Mouse (Mus musculus) hindbrain, embryonic 13.5 days (tissue): Measurements from ENCODE around the gene Gstm7. TPM values are rescaled to one million over a fixed set of nuclear protein-coding genes. Genes with fewer than 3 reads are reported as not detected.
"Not testable (repeated sequence)": the region's sequence is repeated elsewhere in the genome, so short reads cannot be mapped to it uniquely, and the experiment has no call there.

Experiments used
- ATAC-seq: fragments of 200-750 bp; cut with Nextera tagmentation; 2 replicates; pipeline ENCODE4 v1.8.0; 2017; ENCODE audit warnings: moderate TSS enrichment; ENCODE audit not compliant: low FRiP score
- H3K27ac ChIP-seq: fragments of 300-500 bp; sonication (generic); 2 replicates; pipeline ENCODE4 v1.5.1; 2015; ENCODE audit warnings: inconsistent platforms, mild to moderate bottlenecking, moderate library complexity
- H3K27me3 ChIP-seq: fragments of 300-500 bp; sonication (generic); 2 replicates; pipeline ENCODE4 v1.6.1; 2015; ENCODE audit warnings: mild to moderate bottlenecking, inconsistent platforms
- H3K36me3 ChIP-seq: fragments of 300-500 bp; sonication (generic); 2 replicates; pipeline ENCODE4 v1.6.1; 2015; ENCODE audit warnings: mild to moderate bottlenecking, inconsistent platforms
- H3K4me1 ChIP-seq: fragments of 300-500 bp; sonication (generic); replicated peaks from 2 replicates; pipeline ENCODE4 v1.6.1; 2015; ENCODE audit warnings: inconsistent platforms
- H3K4me2 ChIP-seq: fragments of 300-500 bp; sonication (generic); 2 replicates; pipeline ENCODE4 v1.6.1; 2015; ENCODE audit warnings: inconsistent platforms, mild to moderate bottlenecking, moderate library complexity
- H3K4me3 ChIP-seq: fragments of 300-500 bp; sonication (generic); 2 replicates; pipeline ENCODE4 v1.5.1; 2015; ENCODE audit warnings: mild to moderate bottlenecking, inconsistent platforms
- H3K9ac ChIP-seq: fragments of 300-500 bp; sonication (generic); 2 replicates; pipeline ENCODE4 v1.6.1; 2015; ENCODE audit warnings: mild to moderate bottlenecking, inconsistent platforms
- H3K9me3 ChIP-seq: fragments of 300-500 bp; sonication (generic); 2 replicates; pipeline ENCODE4 v1.6.1; 2016; ENCODE audit warnings: inconsistent platforms
- WGBS: fragments of 180-500 bp; shearing (Covaris S2); methylation state at CpG from one replicate; pipeline ENCODE4 v1.1.7; 2015; 5-methylcytosine and 5-hydroxymethylcytosine counted together
- polyA plus RNA-seq: library from polyadenylated mRNA; unstranded; fragments of >200 nt; fragmentation: Nextera tagmentation; extraction: Ambion mirVana; gene quantifications from 2 replicates; pipeline ENCODE4 v1.2.1, GENCODE M21; 2015

The Gstm7 gene
- polyA plus RNA-seq = 82.5 and 85.8 TPM in 2 replicates

GRCm38 (mm10) chr3:107931670-107932069, at the start of gene Gstm7:
TSS of gene Gstm7 (minus strand) at chr3:107931817.
- Histone ChIP-seq H3K4me2 (peak within 1 kb of the TSS; percentile 50), H3K4me1 (peaks cover 43% of the 10 kb centered on the region), H3K36me3 (no peaks in the 10 kb centered on the region), H3K4me3 (peak within 1 kb of the TSS; percentile 31), H3K9ac (peak within 1 kb of the TSS; percentile 55), H3K27me3 (0 out of 2 replicates have a peak, but pooled peaks cover 4% of the 10 kb centered on the region), H3K27ac (peak within 1 kb of the TSS; percentile 88), H3K9me3 (no peaks in the 10 kb centered on the region)
- peak; percentile 96 for ATAC-seq
- 2% methylated on average over 10 of the region's 10 CpGs for WGBS

DNA sequence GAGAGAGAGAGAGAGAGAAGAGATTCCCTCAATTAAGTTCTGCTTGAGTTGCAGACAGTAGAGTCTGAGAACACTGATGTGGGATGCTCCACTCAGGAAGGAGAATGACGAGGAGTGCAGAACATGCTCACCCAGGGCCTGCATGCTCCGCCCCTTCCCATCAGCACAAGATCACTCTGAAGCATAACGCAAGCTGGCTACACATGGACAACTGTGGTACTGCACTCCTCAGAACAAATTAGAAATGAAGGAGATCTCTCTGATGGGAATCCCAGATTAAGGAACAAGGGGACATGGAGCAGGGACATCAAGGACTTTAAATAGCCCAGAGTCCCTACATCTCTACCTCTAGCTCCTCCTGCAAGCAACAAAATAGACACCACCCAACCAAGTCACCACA, 49.6 kb upstream of the Gstm7 start:
- Histone ChIP-seq H3K4me1 (no peaks in the 10 kb centered on the region), H3K9ac (no peak overlapping the region), H3K9me3 (no peaks in the 10 kb centered on the region), H3K27ac (no peak overlapping the region), H3K4me3 (no peak overlapping the region), H3K4me2 (no peak overlapping the region), H3K36me3 (no peaks in the 10 kb centered on the region), H3K27me3 (no peaks in the 10 kb centered on the region)
- WGBS = 62% methylated on average over 3 of the region's 3 CpGs
- no peak for ATAC-seq

DNA sequence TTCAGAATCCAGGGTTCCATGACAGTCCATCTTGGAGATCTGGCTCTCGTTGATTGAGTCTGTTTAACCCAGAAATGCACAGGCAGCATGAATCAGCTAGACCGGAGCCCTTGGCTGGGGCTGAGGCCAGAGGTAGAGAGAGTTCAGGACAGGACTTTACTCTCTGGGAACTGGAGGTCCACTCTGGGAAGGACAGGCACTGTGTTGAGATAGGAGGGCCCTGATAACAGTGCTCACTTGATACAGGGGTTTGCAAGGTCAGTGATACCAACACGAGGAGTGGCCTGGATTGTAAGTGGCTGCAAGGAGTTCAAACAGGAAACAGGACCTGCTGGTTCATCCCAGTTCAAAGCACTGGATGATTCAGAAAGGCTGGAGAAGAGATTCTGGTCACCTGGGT, 46.1 kb upstream of the Gstm7 start:
- Histone ChIP-seq H3K4me2 (no peak overlapping the region), H3K27ac (no peak overlapping the region), H3K27me3 (no peaks in the 10 kb centered on the region), H3K4me1 (no peaks in the 10 kb centered on the region), H3K9ac (no peak overlapping the region), H3K36me3 (no peaks in the 10 kb centered on the region), H3K4me3 (no peak overlapping the region), H3K9me3 (no peaks in the 10 kb centered on the region)
- 87% methylated on average over 3 of the region's 3 CpGs for WGBS
- no peak for ATAC-seq

DNA sequence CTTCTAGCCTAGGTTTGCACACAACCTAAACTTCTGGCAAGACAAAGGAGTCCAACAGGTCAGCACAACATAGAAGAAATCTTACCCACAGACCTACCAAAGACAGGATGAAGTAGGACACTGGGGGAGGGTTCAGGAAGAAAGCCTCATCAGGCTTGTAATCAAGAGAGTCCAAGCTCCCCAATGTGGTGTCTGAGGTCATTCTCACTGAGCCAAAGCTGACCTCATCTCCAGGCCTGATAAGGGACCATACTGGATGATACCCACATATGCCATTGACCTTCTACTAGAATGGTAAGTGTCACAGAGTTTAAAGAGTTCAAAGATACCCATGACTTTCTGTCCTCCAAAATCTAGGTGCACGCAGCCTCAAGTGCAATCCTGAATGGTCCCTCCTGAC, 42.6 kb upstream of the Gstm7 start:
- Histone ChIP-seq H3K36me3 (no peaks in the 10 kb centered on the region), H3K27ac (no peak overlapping the region), H3K4me2 (no peak overlapping the region), H3K9me3 (no peaks in the 10 kb centered on the region), H3K9ac (no peak overlapping the region), H3K4me1 (no peaks in the 10 kb centered on the region), H3K27me3 (no peaks in the 10 kb centered on the region), H3K4me3 (no peak overlapping the region)
- WGBS = 93% methylated on average over 1 of the region's 1 CpGs
- ATAC-seq = no peak

- no peaks in the 10 kb centered on the region for H3K9me3 ChIP-seq
- H3K27me3 ChIP-seq = no peaks in the 10 kb centered on the region
- no peaks in the 10 kb centered on the region for H3K36me3 ChIP-seq
- no peak overlapping the region for H3K4me2 ChIP-seq
- 94% methylated on average over 3 of the region's 3 CpGs for WGBS
- no peak overlapping the region for H3K4me3 ChIP-seq
- no peak overlapping the region for H3K27ac ChIP-seq
- no peaks in the 10 kb centered on the region for H3K4me1 ChIP-seq
- H3K9ac ChIP-seq = no peak overlapping the region
- no peak for ATAC-seq
These were observed 40.5 kb upstream of the Gstm7 start for GRCm38 (mm10) chr3:107972070-107972469.

GRCm38 (mm10) chr3:107971101-107971500, 39.5 kb upstream of the Gstm7 start:
- H3K27ac ChIP-seq, ATAC-seq, H3K36me3 ChIP-seq, H3K9me3 ChIP-seq, H3K9ac ChIP-seq, H3K27me3 ChIP-seq, H3K4me1 ChIP-seq, H3K4me3 ChIP-seq, H3K4me2 ChIP-seq: not testable (repeated sequence)
- WGBS = 59% methylated on average over 3 of the region's 3 CpGs

DNA sequence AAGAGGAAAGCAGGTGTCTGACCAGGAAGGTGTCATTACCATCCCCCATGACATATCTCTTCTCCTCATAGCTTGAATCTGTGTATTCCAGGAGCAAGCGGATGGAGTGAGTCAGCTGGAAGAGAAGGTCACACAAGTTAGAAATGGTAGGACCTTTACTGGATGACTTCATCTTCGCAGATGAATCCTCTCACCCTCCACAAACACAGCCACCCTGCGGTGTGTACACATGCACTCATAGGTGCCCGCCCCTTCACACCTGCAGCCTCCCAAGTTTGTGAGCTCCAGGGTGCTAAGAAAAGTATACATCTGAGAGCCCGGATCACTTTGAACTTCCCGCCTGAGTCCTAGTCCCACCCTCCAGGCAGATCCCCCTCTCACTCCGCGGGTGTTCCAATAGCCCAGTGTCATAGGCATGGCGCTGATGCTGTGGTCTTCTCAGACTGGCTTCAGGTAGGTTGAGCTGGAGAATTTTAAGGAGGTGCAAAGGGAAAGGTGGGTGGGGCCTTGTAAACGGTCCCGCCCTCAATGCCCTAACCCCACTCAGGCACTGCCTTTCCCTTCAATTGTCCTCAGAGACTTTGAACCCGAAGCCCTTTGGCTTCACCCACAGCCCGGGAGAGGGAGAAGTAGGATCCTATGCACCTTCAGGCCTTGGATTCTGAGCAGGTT, 37.2 kb upstream of the Gstm7 start, which contains the start of gene Gstm3:
TSS of gene Gstm3 (minus strand) at position 560 of the 672 bp plus-strand sequence.
- no peaks in the 10 kb centered on the region for H3K9me3 ChIP-seq
- H3K27ac ChIP-seq = no peak within 1 kb of the TSS
- H3K9ac ChIP-seq = no peak within 1 kb of the TSS
- H3K27me3 ChIP-seq = no peaks in the 10 kb centered on the region
- no peak for ATAC-seq
- H3K4me2 ChIP-seq = no peak within 1 kb of the TSS
- peaks cover 5% of the 10 kb centered on the region for H3K4me1 ChIP-seq
- 65% methylated on average over 13 of the region's 13 CpGs for WGBS
- H3K4me3 ChIP-seq = no peak within 1 kb of the TSS
- H3K36me3 ChIP-seq = no peaks in the 10 kb centered on the region

DNA sequence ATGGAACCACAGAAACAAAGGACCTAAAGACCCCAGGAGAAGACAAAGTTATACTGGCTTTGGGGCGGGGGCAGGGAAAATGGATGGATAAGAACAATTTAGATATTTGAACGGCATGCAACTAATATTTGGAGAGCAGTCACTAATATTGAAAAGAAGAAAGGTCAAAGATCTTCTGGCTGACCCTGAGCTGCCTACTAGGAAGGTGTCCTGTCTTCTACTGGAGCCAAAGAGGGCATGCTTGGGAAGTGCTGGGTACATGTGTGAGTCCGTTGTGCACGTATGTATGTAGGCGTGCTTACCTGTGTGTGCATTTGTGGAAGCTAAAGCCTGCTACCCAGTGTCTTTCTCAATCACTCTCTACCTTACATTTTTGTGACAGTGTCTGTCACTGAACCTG, 35.0 kb upstream of the Gstm7 start:
- Histone ChIP-seq H3K4me3 (no peak overlapping the region), H3K4me1 (peaks cover 5% of the 10 kb centered on the region), H3K4me2 (no peak overlapping the region), H3K27ac (no peak overlapping the region), H3K36me3 (no peaks in the 10 kb centered on the region), H3K27me3 (no peaks in the 10 kb centered on the region), H3K9me3 (no peaks in the 10 kb centered on the region), H3K9ac (no peak overlapping the region)
- 97% methylated on average over 5 of the region's 5 CpGs for WGBS
- ATAC-seq = no peak

DNA sequence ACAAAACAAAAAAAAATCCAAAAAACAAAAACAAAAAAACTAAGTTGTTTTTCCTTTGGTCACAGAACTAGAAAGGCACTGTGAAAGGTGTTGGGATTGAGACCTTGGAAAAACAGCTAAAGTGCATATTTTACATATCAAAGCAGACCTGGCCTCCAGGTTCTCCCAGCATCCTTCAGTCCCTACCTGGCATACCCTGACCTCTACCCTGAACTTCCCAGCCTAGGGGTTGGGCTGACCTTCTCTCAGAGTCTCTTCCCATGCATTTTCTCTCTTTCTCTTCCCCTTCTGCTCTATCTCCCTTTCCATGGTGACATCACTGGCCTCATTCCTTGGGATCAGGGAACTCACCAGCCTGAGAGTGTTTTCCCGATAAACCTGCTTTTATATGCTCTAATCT, 34.0 kb upstream of the Gstm7 start:
- Histone ChIP-seq H3K9ac (no peak overlapping the region), H3K4me3 (no peak overlapping the region), H3K4me1 (peaks cover 5% of the 10 kb centered on the region), H3K27ac (no peak overlapping the region), H3K36me3 (no peaks in the 10 kb centered on the region), H3K27me3 (no peaks in the 10 kb centered on the region), H3K9me3 (no peaks in the 10 kb centered on the region), H3K4me2 (no peak overlapping the region)
- 68% methylated on average over 1 of the region's 1 CpGs for WGBS
- no peak for ATAC-seq

DNA sequence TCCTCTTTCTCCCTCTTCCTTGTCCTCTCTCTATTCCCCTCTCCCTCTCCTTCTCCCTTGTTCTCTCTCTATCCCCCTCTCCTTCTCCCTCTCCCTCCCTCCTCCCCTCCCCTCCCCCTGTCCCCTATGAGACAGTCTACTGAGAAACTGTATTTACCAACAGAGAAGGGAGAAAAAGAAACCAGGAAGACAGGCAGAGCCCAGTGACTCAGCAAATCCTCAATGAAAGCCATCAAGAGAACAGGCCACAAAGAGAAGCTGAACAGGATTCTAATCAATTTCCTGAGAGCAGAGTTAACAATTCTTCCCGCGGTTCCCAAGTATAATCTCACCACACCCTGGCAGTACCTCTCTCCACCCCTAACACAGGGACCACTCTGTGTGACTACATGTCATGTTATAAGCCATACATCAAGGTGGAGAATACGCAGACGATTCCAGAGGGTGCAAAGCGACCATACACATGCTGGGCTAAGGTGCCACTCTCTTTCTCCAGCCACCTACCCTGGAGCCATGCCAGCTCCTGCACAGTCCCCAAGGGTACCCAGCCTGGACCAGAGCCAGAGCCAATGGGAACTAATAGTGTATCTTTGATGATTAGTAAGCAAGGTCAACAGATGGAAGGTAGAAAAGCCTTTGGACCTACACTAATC, 33.2 kb upstream of the Gstm7 start:
- Histone ChIP-seq H3K27me3 (no peaks in the 10 kb centered on the region), H3K4me2 (no peak overlapping the region), H3K4me3 (no peak overlapping the region), H3K36me3 (no peaks in the 10 kb centered on the region), H3K27ac (no peak overlapping the region), H3K4me1 (peaks cover 5% of the 10 kb centered on the region), H3K9me3 (no peaks in the 10 kb centered on the region), H3K9ac (no peak overlapping the region)
- 71% methylated on average over 5 of the region's 5 CpGs for WGBS
- ATAC-seq = no peak

- WGBS = 86% methylated on average over 4 of the region's 4 CpGs
- Histone ChIP-seq H3K4me1 (peaks cover 5% of the 10 kb centered on the region), H3K27ac (no peak overlapping the region), H3K4me2 (no peak overlapping the region), H3K4me3 (no peak overlapping the region), H3K9me3 (no peaks in the 10 kb centered on the region), H3K36me3 (no peaks in the 10 kb centered on the region), H3K9ac (no peak overlapping the region), H3K27me3 (no peaks in the 10 kb centered on the region)
- no peak for ATAC-seq
These were observed 32.4 kb upstream of the Gstm7 start for GRCm38 (mm10) chr3:107964026-107964425.

GRCm38 (mm10) chr3:107955260-107955659, 23.6 kb upstream of the Gstm7 start:
- not testable (repeated sequence) for H3K27ac ChIP-seq, ATAC-seq, H3K4me2 ChIP-seq, H3K9ac ChIP-seq, H3K4me1 ChIP-seq, H3K27me3 ChIP-seq, H3K36me3 ChIP-seq, H3K4me3 ChIP-seq, H3K9me3 ChIP-seq
- whole genome bisulfite sequencing = 97% methylated on average over 9 of the region's 9 CpGs

- H3K4me2 ChIP-seq = no peak overlapping the region
- ATAC-seq = peak; percentile 49; the same call in 1 of the 2 replicates
- 89% methylated on average over 5 of the region's 5 CpGs for WGBS
- no peak overlapping the region for H3K4me3 ChIP-seq
- H3K27ac ChIP-seq = no peak overlapping the region
- H3K9ac ChIP-seq = no peak overlapping the region
- no peaks in the 10 kb centered on the region for H3K9me3 ChIP-seq
- H3K36me3 ChIP-seq = no peaks in the 10 kb centered on the region
- 0 out of 2 replicates have a peak, but pooled peaks cover 5% of the 10 kb centered on the region for H3K4me1 ChIP-seq
- H3K27me3 ChIP-seq = 0 out of 2 replicates have a peak, but pooled peaks cover 3% of the 10 kb centered on the region
These were observed 22.3 kb upstream of the Gstm7 start for GRCm38 (mm10) chr3:107953906-107954305.
